ENCODE assay signal across 8 mouse cellular contexts in genomic region chr8:109463677-109464313, GRCm38 (mm10). TPM values are rescaled to one million over a fixed set of nuclear protein-coding genes. Genes with fewer than 3 reads are reported as not detected.
DNase-seq lines count a peak whose midpoint lies in the region; ATAC-seq lines count a peak whose summit lies in the region.

No protein-coding gene starts in this region.

- no peaks in the 10 kb centered on the region for H3K36me3 ChIP-seq in embryonic facial prominence, embryonic 14.5 days (ENCODE audit: control insufficient read depth, insufficient read depth, low read length)
- H3K36me3 ChIP-seq in intestine, embryonic 15.5 days, result no peaks in the 10 kb centered on the region

- no peak overlapping the region for H3K4me3 ChIP-seq in embryonic facial prominence, embryonic 14.5 days (ENCODE audit: low read depth, low read length)
- no peak overlapping the region for H3K4me3 ChIP-seq in intestine, embryonic 15.5 days (replicated peaks)

- 0 out of 2 replicates have a peak overlapping the region, but pooled peaks have one; percentile 39 for H3K27ac ChIP-seq in embryonic facial prominence, embryonic 14.5 days (replicated peaks; ENCODE audit: low read depth, low read length)
- no peak overlapping the region for H3K27ac ChIP-seq in intestine, embryonic 15.5 days

- peak; percentile 20; the same call in 1 of the 2 replicates for ATAC-seq in embryonic facial prominence, embryonic 14.5 days (ENCODE audit: low read depth)
- peak; percentile 76 for ATAC-seq in intestine, embryonic 15.5 days
- ATAC-seq in erythroid progenitor cell, adult 5-6 weeks (replicated peaks; ENCODE audit: low FRiP score, poor library complexity, severe bottlenecking), result no peak

- H3K9ac ChIP-seq in embryonic facial prominence, embryonic 14.5 days (ENCODE audit: low read depth, low read length), result no peak overlapping the region
- no peak overlapping the region for H3K9ac ChIP-seq in intestine, embryonic 15.5 days

- DNase-seq in left cerebral cortex, postnatal 25 days (ENCODE audit: low spot score in 2 of 2), result peak; percentile 8 to 23
- no peak for DNase-seq in left cerebral cortex, adult 18-20 months (ENCODE audit: low spot score in 2 of 2)
- DNase-seq in embryonic facial prominence, embryonic 14.5 days (ENCODE audit: low spot score), result no peak
- peak; percentile 35 for DNase-seq in retina, embryonic 14.5 days (ENCODE audit: low spot score)
- no peak for DNase-seq in urinary bladder, postnatal 36 days (ENCODE audit: low spot score in 2 of 2)
- DNase-seq in frontal cortex, postnatal 25 days (ENCODE audit: low spot score in 2 of 2), result no peak

- H3K4me1 ChIP-seq in embryonic facial prominence, embryonic 14.5 days (ENCODE audit: control insufficient read depth, insufficient read depth, low read length), result peaks cover 22% of the 10 kb centered on the region
- H3K4me1 ChIP-seq in intestine, embryonic 15.5 days (replicated peaks), result peaks cover 12% of the 10 kb centered on the region

- peak overlapping the region; percentile 48; the same call in 1 of the 2 replicates for H3K4me2 ChIP-seq in embryonic facial prominence, embryonic 14.5 days (ENCODE audit: low read depth, low read length)
- peak overlapping the region; percentile 47 for H3K4me2 ChIP-seq in intestine, embryonic 15.5 days (replicated peaks)

- no peaks in the 10 kb centered on the region for H3K9me3 ChIP-seq in embryonic facial prominence, embryonic 14.5 days (ENCODE audit: control insufficient read depth, low read length)
- no peaks in the 10 kb centered on the region for H3K9me3 ChIP-seq in intestine, embryonic 15.5 days

- 43% methylated on average over 13 of the region's 13 CpGs for WGBS in embryonic facial prominence, embryonic 14.5 days
- 25% methylated on average over 13 of the region's 13 CpGs for WGBS in intestine, embryonic 15.5 days

- H3K27me3 ChIP-seq in embryonic facial prominence, embryonic 14.5 days (replicated peaks; ENCODE audit: control insufficient read depth, insufficient read depth, low read length), result no peaks in the 10 kb centered on the region
- 0 out of 2 replicates have a peak, but pooled peaks cover 2% of the 10 kb centered on the region for H3K27me3 ChIP-seq in intestine, embryonic 15.5 days (replicated peaks)

- intact Hi-C loops in left cerebral cortex, postnatal 25 days (cut with DNase I), result loop anchor here (2.0 to 10.0 kb wide), 2 partner anchors 45 to 1509 kb away; no protein-coding TSS in a partner anchor

RNA-seq across cellular contexts. Expression of gene Pmfbp1, which starts 30.0 kb away (rescaled TPM):
- total RNA-seq in left cerebral cortex, postnatal 25 days (2021), result under 1 TPM; 0.25 to 0.30 TPM
- under 1 TPM; 0.28 TPM for total RNA-seq in left cerebral cortex, adult 18-20 months (2021)
- 0.08 and 0.38 TPM in 2 replicates for polyA plus RNA-seq in embryonic facial prominence, embryonic 14.5 days (2014; fragmentation: Nextera tagmentation; extraction: Ambion mirVana)
- not detected in 2 replicates for polyA plus RNA-seq in intestine, embryonic 15.5 days (2015; fragmentation: Nextera tagmentation; extraction: Ambion mirVana)
- not detected in 2 replicates for total RNA-seq in erythroid progenitor cell, adult 5-6 weeks (2015; ENCODE audit: low replicate concordance)
- not detected in 2 replicates for total RNA-seq in erythroid progenitor cell, adult 5-6 weeks (2017; ENCODE audit: low replicate concordance)

Comparison
In these comparisons a context has a peak if more than half of its experiments do, and no peak if none do; other contexts are left out.
1. DNase-seq: peak in left cerebral cortex, postnatal 25 days (2 of 2) and retina, embryonic 14.5 days (single experiment); none in left cerebral cortex, adult 18-20 months (0 of 2), embryonic facial prominence, embryonic 14.5 days (single experiment), urinary bladder, postnatal 36 days (0 of 2) and frontal cortex, postnatal 25 days (0 of 2).